Mouse (Mus musculus) embryonic facial prominence, embryonic 13.5 days (tissue): ENCODE data around the gene Raf1. TPM values are rescaled to one million over a fixed set of nuclear protein-coding genes. Genes with fewer than 3 reads are reported as not detected.

Experiments used
- ATAC-seq: fragments of 200-750 bp; cut with Nextera tagmentation; 2 replicates; pipeline ENCODE4 v1.8.0; 2017; ENCODE audit warnings: low read depth; ENCODE audit not compliant: insufficient number of reproducible peaks, insufficient read depth, low FRiP score, low TSS enrichment
- H3K27ac ChIP-seq: fragments of 300-500 bp; sonication (generic); 2 replicates; pipeline ENCODE4 v1.5.1; 2015; ENCODE audit warnings: moderate library complexity, mild to moderate bottlenecking, inconsistent platforms
- H3K27me3 ChIP-seq: fragments of 300-500 bp; sonication (generic); 2 replicates; pipeline ENCODE4 v1.6.1; 2015; ENCODE audit warnings: mild to moderate bottlenecking, inconsistent platforms
- H3K36me3 ChIP-seq: fragments of 300-500 bp; sonication (generic); 2 replicates; pipeline ENCODE4 v1.6.1; 2015; ENCODE audit warnings: mild to moderate bottlenecking, inconsistent platforms
- H3K4me1 ChIP-seq: fragments of 300-500 bp; sonication (generic); 2 replicates; pipeline ENCODE4 v1.6.1; 2015; ENCODE audit warnings: inconsistent platforms
- H3K4me2 ChIP-seq: fragments of 300-500 bp; sonication (generic); 2 replicates; pipeline ENCODE4 v1.6.1; 2015; ENCODE audit warnings: moderate library complexity, mild to moderate bottlenecking, inconsistent platforms
- H3K4me3 ChIP-seq: fragments of 300-500 bp; sonication (generic); 2 replicates; pipeline ENCODE4 v1.5.1; 2015; ENCODE audit warnings: mild to moderate bottlenecking, inconsistent platforms
- H3K9ac ChIP-seq: fragments of 300-500 bp; sonication (generic); 2 replicates; pipeline ENCODE4 v1.6.1; 2015; ENCODE audit warnings: mild to moderate bottlenecking, inconsistent platforms
- H3K9me3 ChIP-seq: fragments of 300-500 bp; sonication (generic); 2 replicates; pipeline ENCODE4 v1.6.1; 2016; ENCODE audit warnings: inconsistent platforms
- WGBS: fragments of 180-500 bp; shearing (Covaris S2); methylation state at CpG from one replicate; pipeline ENCODE4 v1.1.7; 2015; ENCODE audit warnings: mixed read lengths; 5-methylcytosine and 5-hydroxymethylcytosine counted together
- polyA plus RNA-seq: library from polyadenylated mRNA; unstranded; fragments of >200 nt; fragmentation: Nextera tagmentation; extraction: Ambion mirVana; gene quantifications from 2 replicates; pipeline ENCODE4 v1.2.1, GENCODE M21; 2015

The Raf1 gene
- polyA plus RNA-seq, 1 experiment from 2014 or later: 111 TPM

DNA sequence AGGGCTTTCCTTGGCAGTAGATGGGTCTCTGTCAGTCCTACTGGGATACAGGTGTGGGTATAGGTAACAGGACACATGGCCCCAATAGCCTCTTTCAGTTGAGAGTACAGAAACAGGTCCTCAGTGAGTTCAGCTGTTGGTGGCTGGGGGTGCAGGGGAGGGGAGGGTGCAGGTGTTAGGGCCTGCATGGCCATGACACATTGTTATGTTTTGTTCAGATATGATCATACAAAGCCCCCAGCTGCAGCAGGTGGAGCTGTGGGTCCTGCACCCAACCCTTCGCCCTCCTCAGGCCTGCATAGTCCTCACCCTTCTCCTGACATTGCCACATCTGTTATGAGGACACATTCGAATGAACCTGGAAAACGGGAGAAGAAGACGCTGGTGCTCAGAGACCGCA, 66.1 kb downstream of the Raf1 start:
- Histone ChIP-seq H3K4me1 (no peaks in the 10 kb centered on the region), H3K27me3 (no peaks in the 10 kb centered on the region), H3K27ac (no peak overlapping the region), H3K4me3 (no peak overlapping the region), H3K9ac (no peak overlapping the region), H3K4me2 (no peak overlapping the region), H3K9me3 (no peaks in the 10 kb centered on the region), H3K36me3 (peaks cover 73% of the 10 kb centered on the region)
- no peak for ATAC-seq
- WGBS: 95% methylated on average over 5 of the region's 5 CpGs

DNA sequence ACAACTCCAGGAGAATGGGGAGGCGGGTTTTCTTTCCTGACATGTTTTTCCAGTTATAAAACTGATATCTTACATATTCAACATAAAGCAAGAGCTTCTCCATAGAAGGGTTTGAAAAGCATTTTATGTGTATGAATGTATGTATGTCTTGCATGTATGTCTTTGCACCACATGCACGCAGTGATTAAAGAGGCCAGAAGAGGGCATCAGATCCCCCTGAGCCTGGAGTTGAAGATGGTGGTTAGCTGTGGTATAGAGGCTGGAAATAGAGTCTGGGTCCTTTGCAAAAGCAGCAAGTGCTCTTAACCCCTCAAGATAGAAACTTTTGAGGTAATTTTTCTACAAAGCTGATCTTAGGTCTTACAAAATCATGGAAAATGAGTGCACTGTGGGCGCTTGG, 67.3 kb downstream of the Raf1 start:
- Histone ChIP-seq H3K27me3 (no peaks in the 10 kb centered on the region), H3K9ac (no peak overlapping the region), H3K4me3 (no peak overlapping the region), H3K27ac (no peak overlapping the region), H3K4me2 (no peak overlapping the region), H3K9me3 (no peaks in the 10 kb centered on the region), H3K4me1 (no peaks in the 10 kb centered on the region), H3K36me3 (peaks cover 64% of the 10 kb centered on the region)
- 67% methylated on average over 3 of the region's 3 CpGs for whole genome bisulfite sequencing
- no peak for ATAC-seq

DNA sequence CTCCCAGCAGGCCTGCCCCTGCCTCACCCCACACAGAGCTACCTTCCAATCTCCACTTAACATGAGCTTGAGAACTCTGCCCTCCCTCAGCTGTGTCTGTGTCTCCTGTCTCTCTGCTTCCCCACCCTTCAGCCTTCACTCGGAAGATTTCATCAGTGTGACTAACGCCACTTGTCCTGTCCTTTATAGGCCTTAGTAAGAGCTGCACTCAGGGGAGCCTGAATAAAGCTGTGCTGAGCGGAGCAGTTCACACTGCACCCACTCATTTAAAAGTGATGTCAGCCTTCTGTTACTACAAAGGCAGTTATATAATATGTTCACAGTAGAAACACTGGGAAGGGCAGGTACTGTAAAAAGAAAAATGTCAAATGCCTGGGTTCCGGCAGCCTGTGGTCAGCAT, 69.0 kb downstream of the Raf1 start:
- Histone ChIP-seq H3K4me1 (peaks cover 9% of the 10 kb centered on the region), H3K27ac (no peak overlapping the region), H3K36me3 (peaks cover 49% of the 10 kb centered on the region), H3K27me3 (no peaks in the 10 kb centered on the region), H3K4me2 (no peak overlapping the region), H3K4me3 (no peak overlapping the region), H3K9ac (no peak overlapping the region), H3K9me3 (no peaks in the 10 kb centered on the region)
- WGBS: 82% methylated on average over 4 of the region's 4 CpGs
- no peak for ATAC-seq

DNA sequence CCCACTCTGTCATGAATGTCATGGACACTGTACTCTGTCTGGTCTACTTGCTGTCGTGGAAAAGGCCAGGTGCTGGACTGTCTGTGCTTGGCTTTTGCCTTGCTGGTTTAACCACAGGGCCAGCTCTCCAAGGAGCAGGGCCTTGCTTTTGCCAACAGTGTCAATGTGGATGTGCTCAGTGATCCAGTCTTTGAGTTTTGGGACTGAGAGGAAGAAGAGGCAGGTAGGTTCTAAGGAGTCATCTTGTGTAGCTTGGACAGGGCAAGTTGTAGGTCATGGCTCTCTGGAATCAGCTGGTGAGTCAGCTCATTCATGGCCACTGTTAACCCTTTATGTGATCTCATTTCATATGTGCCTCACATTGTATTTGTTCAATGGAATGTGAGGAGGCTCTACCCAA, 70.0 kb downstream of the Raf1 start:
- WGBS: 75% methylated on average over 1 of the region's 1 CpGs
- H3K27ac ChIP-seq: no peak overlapping the region
- peaks cover 11% of the 10 kb centered on the region for H3K4me1 ChIP-seq
- no peak overlapping the region for H3K9ac ChIP-seq
- ATAC-seq: no peak
- H3K9me3 ChIP-seq: no peaks in the 10 kb centered on the region
- H3K36me3 ChIP-seq: peaks cover 41% of the 10 kb centered on the region
- no peak overlapping the region for H3K4me2 ChIP-seq
- no peak overlapping the region for H3K4me3 ChIP-seq
- H3K27me3 ChIP-seq: no peaks in the 10 kb centered on the region

DNA sequence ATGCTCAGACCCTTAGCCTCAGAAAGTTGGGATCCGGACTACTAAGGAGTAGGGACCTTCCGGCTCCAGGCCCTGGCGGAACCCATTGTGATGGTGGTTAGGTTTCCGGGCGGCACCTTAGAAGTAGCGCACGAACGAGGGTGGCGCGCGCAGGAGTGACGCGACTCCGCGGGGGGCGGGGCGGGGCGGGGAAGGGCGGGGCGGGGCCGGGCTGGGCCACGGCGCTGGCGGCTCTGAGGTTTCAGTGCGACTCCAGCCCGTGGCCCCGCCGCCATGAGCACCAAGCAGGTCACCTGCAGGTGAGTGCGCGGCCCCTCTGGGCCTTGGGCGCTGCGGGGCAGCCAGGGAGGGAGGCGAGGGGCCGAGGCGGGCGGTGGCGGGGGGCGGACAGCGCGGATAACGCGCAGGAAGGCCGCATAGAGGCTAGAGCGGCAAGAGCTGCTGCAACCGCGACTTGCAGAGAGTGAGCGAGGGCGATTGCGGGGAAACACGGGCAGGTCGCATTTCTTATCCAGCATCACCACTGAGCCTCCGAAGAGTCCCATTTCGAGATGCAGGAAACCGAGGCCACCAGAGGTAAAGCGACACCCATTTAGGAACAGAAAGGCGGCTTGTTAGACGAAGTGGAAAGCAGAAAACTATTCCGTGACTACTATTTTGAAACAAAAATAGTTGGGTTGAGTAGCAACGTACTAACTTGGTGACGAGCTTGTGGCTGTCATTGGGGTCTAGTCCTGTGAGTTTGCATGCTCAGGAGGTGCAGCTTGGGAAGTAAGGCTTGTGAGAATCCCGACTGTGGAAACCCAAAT, 74.5 kb downstream of the Raf1 start, which contains the start of gene Mkrn2:
TSS of gene Mkrn2 (plus strand) at position 188 of the 809 bp plus-strand sequence.
- Histone ChIP-seq H3K4me2 (peak within 1 kb of the TSS; percentile 73), H3K36me3 (peaks cover 16% of the 10 kb centered on the region), H3K4me3 (peak within 1 kb of the TSS; percentile 89), H3K27me3 (no peaks in the 10 kb centered on the region), H3K9me3 (no peaks in the 10 kb centered on the region), H3K27ac (peak within 1 kb of the TSS; percentile 84), H3K4me1 (peaks cover 11% of the 10 kb centered on the region), H3K9ac (peak within 1 kb of the TSS; percentile 86)
- under 1% methylated on average over 61 of the region's 61 CpGs for WGBS
- ATAC-seq: peak; percentile 90

DNA sequence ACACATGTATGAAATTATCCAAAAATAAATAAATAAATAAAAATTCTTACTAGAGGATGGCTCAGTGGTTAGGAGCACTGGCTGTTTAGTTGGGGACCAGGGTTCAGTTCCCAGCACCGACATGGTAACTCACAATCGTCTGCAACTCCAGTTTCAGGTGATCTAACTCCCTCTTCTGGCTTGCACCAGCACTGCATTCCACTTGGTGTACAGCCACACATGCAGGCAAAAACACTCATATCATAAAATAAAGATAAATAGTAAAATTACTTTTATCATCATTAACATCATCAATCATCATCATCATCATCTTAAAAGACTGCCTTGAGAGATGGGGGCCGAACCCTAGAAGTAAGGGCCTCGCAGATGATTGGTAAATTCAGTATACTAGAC, 75.1 kb downstream of the Raf1 start:
- 62% methylated on average over 4 of the region's 4 CpGs for WGBS
- no peaks in the 10 kb centered on the region for H3K27me3 ChIP-seq
- peak overlapping the region; percentile 73 for H3K4me2 ChIP-seq
- ATAC-seq: no peak
- H3K27ac ChIP-seq: no peak overlapping the region
- H3K4me3 ChIP-seq: peak overlapping the region; percentile 89
- no peaks in the 10 kb centered on the region for H3K9me3 ChIP-seq
- no peak overlapping the region for H3K9ac ChIP-seq
- peaks cover 11% of the 10 kb centered on the region for H3K4me1 ChIP-seq
- peaks cover 15% of the 10 kb centered on the region for H3K36me3 ChIP-seq

DNA sequence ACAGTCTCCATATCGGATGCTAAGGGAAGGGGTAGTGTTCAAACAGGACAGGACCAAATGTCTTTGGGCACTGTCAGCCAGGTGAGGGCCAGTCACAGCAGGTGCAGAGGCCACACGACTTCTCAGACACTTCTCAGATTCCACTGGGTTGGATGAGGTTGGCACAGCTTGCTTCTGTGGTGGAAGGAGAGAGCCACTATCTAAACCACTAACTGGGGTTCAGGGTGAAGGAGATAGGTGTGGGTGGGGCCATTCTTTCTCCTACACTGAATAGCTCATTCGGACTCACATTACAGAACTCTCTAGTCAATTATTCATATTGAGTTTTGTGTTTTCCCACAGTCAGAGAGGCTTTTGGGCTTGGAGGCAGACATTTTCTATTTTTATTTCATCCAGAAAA, 80.8 kb downstream of the Raf1 start:
- WGBS: 62% methylated on average over 3 of the region's 3 CpGs
- no peak overlapping the region for H3K4me2 ChIP-seq
- H3K36me3 ChIP-seq: no peaks in the 10 kb centered on the region
- H3K9me3 ChIP-seq: no peaks in the 10 kb centered on the region
- no peak overlapping the region for H3K9ac ChIP-seq
- peaks cover 5% of the 10 kb centered on the region; the same call in 1 of the 2 replicates for H3K4me1 ChIP-seq
- H3K27me3 ChIP-seq: no peaks in the 10 kb centered on the region
- no peak overlapping the region for H3K27ac ChIP-seq
- no peak for ATAC-seq
- no peak overlapping the region for H3K4me3 ChIP-seq

DNA sequence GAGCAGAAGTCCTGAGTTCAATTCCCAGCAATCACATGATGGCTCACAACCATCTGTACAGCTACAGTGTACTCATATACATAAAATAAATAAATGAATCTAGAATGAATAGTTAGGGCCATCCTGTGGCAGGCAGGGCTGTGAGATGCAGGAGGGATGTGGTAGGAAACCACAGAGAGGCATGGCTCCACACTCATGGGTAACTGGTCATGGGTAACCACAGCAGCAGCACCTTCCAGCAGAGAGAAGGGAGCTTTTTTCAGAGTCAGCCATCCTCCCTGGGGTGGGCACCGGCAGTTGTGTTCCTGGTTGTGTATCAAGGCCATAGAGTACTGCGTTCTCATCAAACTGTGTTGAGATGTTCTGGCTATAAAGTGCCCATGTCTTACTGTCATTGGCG, 82.0 kb downstream of the Raf1 start:
- no peak overlapping the region for H3K27ac ChIP-seq
- H3K27me3 ChIP-seq: no peaks in the 10 kb centered on the region
- 81% methylated on average over 3 of the region's 3 CpGs for WGBS
- no peak overlapping the region for H3K4me3 ChIP-seq
- H3K9ac ChIP-seq: no peak overlapping the region
- no peak overlapping the region for H3K4me2 ChIP-seq
- no peak for ATAC-seq
- H3K4me1 ChIP-seq: peaks cover 5% of the 10 kb centered on the region; the same call in 1 of the 2 replicates
- no peaks in the 10 kb centered on the region for H3K9me3 ChIP-seq
- H3K36me3 ChIP-seq: no peaks in the 10 kb centered on the region

DNA sequence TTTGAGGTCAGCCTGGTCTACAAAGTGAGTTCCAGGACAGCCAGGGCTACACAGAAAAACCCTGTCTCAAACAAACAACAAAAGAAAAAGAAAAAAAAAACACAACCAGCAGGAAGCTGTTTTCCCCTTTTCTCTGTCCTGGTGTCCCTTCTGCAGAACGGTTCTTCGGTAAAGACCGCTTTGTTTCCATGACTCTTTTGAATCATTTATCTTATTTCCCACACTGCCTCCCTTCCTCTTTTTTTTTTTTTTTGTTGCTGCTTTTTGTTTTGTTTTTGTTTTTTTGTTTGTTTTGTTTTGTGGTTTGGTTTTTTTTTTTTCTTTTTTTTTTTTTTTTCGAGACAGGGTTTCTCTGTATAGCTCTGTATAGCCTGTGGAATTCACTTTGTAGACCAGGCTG, 83.2 kb downstream of the Raf1 start:
- Histone ChIP-seq H3K9me3 (no peaks in the 10 kb centered on the region), H3K4me3 (no peak overlapping the region), H3K27me3 (no peaks in the 10 kb centered on the region), H3K36me3 (no peaks in the 10 kb centered on the region), H3K4me1 (peaks cover 5% of the 10 kb centered on the region; the same call in 1 of the 2 replicates), H3K4me2 (no peak overlapping the region), H3K27ac (no peak overlapping the region), H3K9ac (no peak overlapping the region)
- ATAC-seq: no peak
- WGBS: 77% methylated on average over 4 of the region's 4 CpGs

DNA sequence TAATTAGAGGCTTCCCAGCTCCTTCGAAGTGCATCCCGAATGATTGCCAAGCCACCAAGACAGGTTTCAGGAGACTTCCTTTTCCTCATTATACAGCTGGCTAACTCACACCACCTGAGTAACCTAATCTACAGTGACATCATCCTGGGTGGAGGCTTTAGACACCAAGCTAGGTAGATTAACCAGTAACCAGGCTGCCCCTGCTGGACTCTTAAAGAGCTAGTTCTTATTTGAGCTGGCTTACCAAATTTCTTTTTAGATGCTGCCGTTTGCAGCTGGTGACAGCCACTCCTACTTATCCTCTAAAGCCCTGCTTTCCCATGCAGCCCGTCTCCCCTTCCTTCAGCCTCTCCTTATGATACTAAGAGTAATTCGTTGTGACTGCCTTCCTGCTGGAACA, 84.0 kb downstream of the Raf1 start, which contains the start of gene Mkrn2os:
TSS of gene Mkrn2os (minus strand) at position 119 of the 400 bp plus-strand sequence.
- H3K27ac ChIP-seq: no peak within 1 kb of the TSS
- no peak for ATAC-seq
- H3K4me3 ChIP-seq: no peak within 1 kb of the TSS

DNA sequence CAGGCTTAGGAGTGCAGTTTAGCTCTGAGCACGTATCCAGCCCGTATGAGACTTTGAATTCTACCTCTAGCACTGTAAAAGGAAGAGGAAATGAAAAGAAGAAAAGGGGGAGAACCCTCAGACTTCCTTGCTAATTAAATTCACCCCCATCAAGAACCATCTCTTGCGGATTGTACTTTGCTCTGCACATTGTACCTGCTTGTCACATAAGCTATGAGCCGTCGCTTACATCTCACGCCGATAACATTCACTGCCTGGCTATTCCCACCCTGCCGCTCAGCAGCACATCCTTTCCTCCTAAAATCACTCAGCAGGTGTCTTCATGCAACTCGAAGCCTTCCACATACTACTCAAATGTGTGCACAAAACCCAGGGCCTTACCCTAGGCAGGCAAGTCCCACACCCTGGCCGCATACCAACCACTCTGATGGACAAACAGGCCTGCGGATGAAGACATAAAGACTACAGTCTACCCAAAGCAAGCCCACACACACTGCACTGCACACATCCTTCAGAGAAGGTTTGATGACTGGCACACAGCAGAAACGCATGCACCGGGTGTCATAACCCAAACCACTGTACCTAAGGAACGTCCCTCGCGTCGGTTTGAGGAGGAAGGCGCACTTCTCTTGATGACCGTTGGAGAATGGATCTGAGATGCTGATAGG, 84.6 kb downstream of the Raf1 start:
- Histone ChIP-seq H3K4me1 (peaks cover 5% of the 10 kb centered on the region; the same call in 1 of the 2 replicates), H3K9ac (no peak overlapping the region), H3K27ac (no peak overlapping the region), H3K4me3 (no peak overlapping the region), H3K4me2 (no peak overlapping the region), H3K27me3 (no peaks in the 10 kb centered on the region), H3K36me3 (no peaks in the 10 kb centered on the region), H3K9me3 (no peaks in the 10 kb centered on the region)
- 86% methylated on average over 19 of the region's 19 CpGs for WGBS
- ATAC-seq: no peak

More for the DNA sequence above, 84.0 kb downstream of the Raf1 start, which contains the start of gene Mkrn2os:
- Histone ChIP-seq H3K4me2 (no peak within 1 kb of the TSS), H3K4me1 (peaks cover 5% of the 10 kb centered on the region; the same call in 1 of the 2 replicates), H3K9me3 (no peaks in the 10 kb centered on the region), H3K36me3 (no peaks in the 10 kb centered on the region), H3K27me3 (no peaks in the 10 kb centered on the region), H3K9ac (0 out of 2 replicates have a peak within 1 kb of the TSS, but pooled peaks have one; percentile 21)
- 32% methylated on average over 5 of the region's 5 CpGs for WGBS

DNA sequence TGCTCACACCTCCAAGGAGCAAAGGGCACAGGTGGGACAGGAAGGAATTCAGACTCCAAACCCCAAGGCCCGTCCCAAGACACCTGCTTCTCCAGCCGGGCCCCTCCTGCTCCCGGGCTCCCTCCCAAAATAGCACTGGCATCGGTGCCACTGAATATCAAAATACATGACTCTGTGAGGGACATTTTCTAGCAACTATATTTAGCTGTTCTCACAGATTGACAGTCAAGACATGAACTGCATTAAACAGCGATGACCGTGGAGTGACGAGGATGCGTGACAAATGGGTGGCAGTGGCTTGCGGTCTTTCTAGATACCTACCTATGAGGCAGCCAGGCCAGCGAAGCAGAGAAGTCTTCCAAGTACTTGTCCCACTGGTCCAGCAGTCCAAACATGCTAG, 90.1 kb downstream of the Raf1 start:
- no peak for ATAC-seq
- Histone ChIP-seq H3K4me1 (no peaks in the 10 kb centered on the region), H3K4me3 (no peak overlapping the region), H3K9ac (no peak overlapping the region), H3K27me3 (no peaks in the 10 kb centered on the region), H3K27ac (no peak overlapping the region), H3K36me3 (peaks cover 5% of the 10 kb centered on the region; the same call in 1 of the 2 replicates), H3K9me3 (no peaks in the 10 kb centered on the region), H3K4me2 (no peak overlapping the region)
- WGBS: 86% methylated on average over 10 of the region's 10 CpGs
